Mouse (Mus musculus) brain, embryonic 14.5 days (tissue): ENCODE results near the gene Iqsec1.

Experiments
- CTCF ChIP-seq: fragments of 200-500 bp; IDR thresholded peaks from 2 replicates; pipeline ENCODE4 v1.5.1; 2012; ENCODE audit warnings: inconsistent platforms, mild to moderate bottlenecking, moderate library complexity, borderline replicate concordance; ENCODE audit not compliant: insufficient read depth, insufficient read length; ENCODE audit errors: extremely low read depth
- POLR2A ChIP-seq: fragments of 200-500 bp; IDR thresholded peaks from 2 replicates; pipeline ENCODE4 v1.6.1; 2012; ENCODE audit warnings: mild to moderate bottlenecking, inconsistent platforms, borderline replicate concordance; ENCODE audit not compliant: poor library complexity, insufficient read depth, insufficient read length, severe bottlenecking; ENCODE audit errors: extremely low read depth

GRCm38 (mm10) chr6:90807581-90807980 lies 180.9 kb downstream of the Iqsec1 start:
- no peak for TF ChIP-seq CTCF
- no peak for TF ChIP-seq POLR2A
